Mouse (Mus musculus) left cerebral cortex, postnatal 25 days (tissue): ENCODE measurements around the gene Pcbp3. TPM values are rescaled to one million over a fixed set of nuclear protein-coding genes. Genes with fewer than 3 reads are reported as not detected.
A peak's percentile ranks its signal among the peaks of the same experiment; 100 is the strongest.

Experiments used
- DNase-seq, 2 experiments: peaks; one replicate each; pipeline ENCODE4 v3.0.0; 2022; ENCODE audit warnings: low spot score in 2 of 2, mixed read lengths in 1 of 2
- intact Hi-C: fragments of 180-260 bp; cut with DNase I; formaldehyde crosslinking; loops from one replicate; pipeline ENCODE4 v1.15.1; 2025
- total RNA-seq, 2 experiments: library from RNA; stranded (reverse); gene quantifications; 2 replicates each; pipeline ENCODE4 v1.2.3; 2021

Gene Pcbp3
- total RNA-seq, 2 experiments from 2014 or later, result 67.2 to 72.4 TPM

- intact Hi-C loops, result no loop called here
Measured at GRCm38 (mm10) chr10:76860998-76861397, 100.7 kb downstream of the Pcbp3 start.

GRCm38 (mm10) chr10:76859355-76860127 is 102.1 kb downstream of the Pcbp3 start:
- DNase-seq, result peak in 1 of 2 experiments; percentile 40
- intact Hi-C loops, result no loop called here

More at GRCm38 (mm10) chr10:76860998-76861397, 100.7 kb downstream of the Pcbp3 start:
- DNase-seq, result no peak

GRCm38 (mm10) chr10:76857879-76858278 is 103.8 kb downstream of the Pcbp3 start:
- intact Hi-C loops, result no loop called here

GRCm38 (mm10) chr10:76846480-76846879 is 115.2 kb downstream of the Pcbp3 start:
- DNase-seq, result no peak
- intact Hi-C loops, result no loop called here

More at GRCm38 (mm10) chr10:76857879-76858278, 103.8 kb downstream of the Pcbp3 start:
- DNase-seq, result no peak

GRCm38 (mm10) chr10:76844901-76845300 is 116.8 kb downstream of the Pcbp3 start:
- no peak for DNase-seq
- intact Hi-C loops, result no loop called here

- DNase-seq, result no peak
- intact Hi-C loops, result no loop called here
Measured at GRCm38 (mm10) chr10:76844365-76844764, 117.3 kb downstream of the Pcbp3 start.

GRCm38 (mm10) chr10:76842087-76842486 is 119.6 kb downstream of the Pcbp3 start:
- intact Hi-C loops, result no loop called here
- DNase-seq, result no peak

- DNase-seq, result no peak
- intact Hi-C loops, result no loop called here
Measured at GRCm38 (mm10) chr10:76841220-76841619, 120.5 kb downstream of the Pcbp3 start.

GRCm38 (mm10) chr10:76840566-76840965 is 121.1 kb downstream of the Pcbp3 start:
- no peak for DNase-seq
- intact Hi-C loops, result no loop called here

GRCm38 (mm10) chr10:76835497-76836357 is 126.0 kb downstream of the Pcbp3 start:
- DNase-seq, result peak; percentile 89 to 90
- intact Hi-C loops, result loop anchor here (1.0 to 5.0 kb wide), 3 partner anchors 186 to 422 kb away; partner anchors contain the start of gene Pofut2

- no peak for DNase-seq
- intact Hi-C loops, result no loop called here
Measured at GRCm38 (mm10) chr10:76832841-76833240, 128.8 kb downstream of the Pcbp3 start.

GRCm38 (mm10) chr10:76831915-76832314 is 129.8 kb downstream of the Pcbp3 start:
- intact Hi-C loops, result no loop called here
- no peak for DNase-seq

GRCm38 (mm10) chr10:76831151-76831550 is 130.5 kb downstream of the Pcbp3 start:
- DNase-seq, result no peak
- intact Hi-C loops, result no loop called here

- DNase-seq, result no peak
- intact Hi-C loops, result no loop called here
Measured at GRCm38 (mm10) chr10:76828936-76829335, 132.8 kb downstream of the Pcbp3 start.

GRCm38 (mm10) chr10:76822698-76823097 is 139.0 kb downstream of the Pcbp3 start:
- DNase-seq, result no peak
- intact Hi-C loops, result no loop called here

GRCm38 (mm10) chr10:76819321-76819720 is 142.4 kb downstream of the Pcbp3 start:
- no peak for DNase-seq
- intact Hi-C loops, result no loop called here

GRCm38 (mm10) chr10:76818337-76818736 is 143.3 kb downstream of the Pcbp3 start:
- no peak for DNase-seq
- intact Hi-C loops, result no loop called here

- intact Hi-C loops, result no loop called here
- no peak for DNase-seq
Measured at GRCm38 (mm10) chr10:76816930-76817329, 144.8 kb downstream of the Pcbp3 start.

- peak in 1 of 2 experiments; percentile 28 for DNase-seq
- intact Hi-C loops, result no loop called here
Measured at GRCm38 (mm10) chr10:76816436-76816835, 145.3 kb downstream of the Pcbp3 start.

- intact Hi-C loops, result no loop called here
- DNase-seq, result no peak
Measured at GRCm38 (mm10) chr10:76815481-76815880, 146.2 kb downstream of the Pcbp3 start.
